Mouse (Mus musculus) midbrain, embryonic 15.5 days (tissue): ENCODE measurements around the gene Tshz3. TPM values are rescaled to one million over a fixed set of nuclear protein-coding genes. Genes with fewer than 3 reads are reported as not detected.
A peak's percentile ranks its signal among the peaks of the same experiment; 100 is the strongest.

ENCODE experiments used
- ATAC-seq: fragments of 200-750 bp; cut with Nextera tagmentation; replicated peaks from 2 replicates; pipeline ENCODE4 v1.8.0; 2017; ENCODE audit warnings: moderate TSS enrichment
- H3K27ac ChIP-seq: fragments of 300-500 bp; sonication (generic); 2 replicates; pipeline ENCODE4 v1.5.1; 2015; ENCODE audit warnings: mild to moderate bottlenecking, inconsistent platforms
- H3K27me3 ChIP-seq: fragments of 300-500 bp; sonication (generic); replicated peaks from 2 replicates; pipeline ENCODE4 v1.6.1; 2015; ENCODE audit warnings: inconsistent platforms
- H3K36me3 ChIP-seq: fragments of 300-500 bp; sonication (generic); replicated peaks from 2 replicates; pipeline ENCODE4 v1.6.1; 2015; ENCODE audit warnings: inconsistent platforms
- H3K4me1 ChIP-seq: fragments of 300-500 bp; sonication (generic); 2 replicates; pipeline ENCODE4 v1.6.1; 2015; ENCODE audit warnings: inconsistent platforms
- H3K4me2 ChIP-seq: fragments of 300-500 bp; sonication (generic); 2 replicates; pipeline ENCODE4 v1.6.1; 2015; ENCODE audit warnings: inconsistent platforms, mild to moderate bottlenecking, moderate library complexity
- H3K4me3 ChIP-seq: fragments of 300-500 bp; sonication (generic); 2 replicates; pipeline ENCODE4 v1.5.1; 2015; ENCODE audit warnings: mild to moderate bottlenecking, inconsistent platforms
- H3K9ac ChIP-seq: fragments of 300-500 bp; sonication (generic); 2 replicates; pipeline ENCODE4 v1.6.1; 2015; ENCODE audit warnings: mild to moderate bottlenecking, inconsistent platforms
- H3K9me3 ChIP-seq: fragments of 300-500 bp; sonication (generic); 2 replicates; pipeline ENCODE4 v1.6.1; 2016; ENCODE audit warnings: inconsistent platforms
- WGBS: fragments of 180-500 bp; shearing (Covaris S2); methylation state at CpG from one replicate; pipeline ENCODE4 v1.1.7; 2015; ENCODE audit warnings: mixed read lengths; 5-methylcytosine and 5-hydroxymethylcytosine counted together
- polyA plus RNA-seq: library from polyadenylated mRNA; unstranded; fragments of >200 nt; fragmentation: Nextera tagmentation; extraction: Ambion mirVana; gene quantifications from 2 replicates; pipeline ENCODE4 v1.2.1, GENCODE M21; 2015

The Tshz3 gene
- 9.8 and 11.1 TPM in 2 replicates for polyA plus RNA-seq

- WGBS = 2% methylated on average over 65 of the region's 88 CpGs
- H3K36me3 ChIP-seq = no peaks in the 10 kb centered on the region
Measured at GRCm38 (mm10) chr7:36697856-36698588, at the start of gene Tshz3. Tshz3 (plus strand) TSS chr7:36698118.

DNA sequence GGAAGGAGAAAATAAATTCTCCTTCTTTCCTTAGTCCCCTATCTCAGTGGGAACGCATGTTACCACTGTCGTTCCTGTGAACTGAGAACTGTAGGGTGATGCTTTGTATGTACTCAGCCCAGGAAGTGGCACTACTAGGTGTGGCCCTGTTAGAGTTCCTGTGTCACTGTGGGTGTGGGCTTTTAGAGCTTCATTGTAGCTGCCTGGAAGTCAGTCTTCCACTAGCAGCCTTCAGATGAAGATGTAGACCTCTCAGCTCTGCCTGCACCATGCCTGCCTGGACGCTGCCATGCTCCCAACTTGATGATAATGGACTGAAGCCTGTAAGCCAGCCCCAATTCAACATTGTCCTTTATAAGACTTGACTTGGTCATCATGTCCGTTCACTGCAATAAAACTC is 42.0 kb upstream of the Tshz3 start:
- 94% methylated on average over 4 of the region's 4 CpGs for WGBS
- Histone ChIP-seq H3K27me3 (no peaks in the 10 kb centered on the region), H3K4me2 (no peak overlapping the region), H3K27ac (no peak overlapping the region), H3K4me1 (no peaks in the 10 kb centered on the region), H3K9me3 (no peaks in the 10 kb centered on the region), H3K4me3 (no peak overlapping the region), H3K9ac (no peak overlapping the region), H3K36me3 (no peaks in the 10 kb centered on the region)
- no peak for ATAC-seq

More at GRCm38 (mm10) chr7:36697856-36698588, at the start of gene Tshz3:
- no peaks in the 10 kb centered on the region for H3K9me3 ChIP-seq
- peaks cover 30% of the 10 kb centered on the region for H3K4me1 ChIP-seq
- H3K9ac ChIP-seq = peak within 1 kb of the TSS; percentile 78
- H3K27ac ChIP-seq = peak within 1 kb of the TSS; percentile 86
- H3K4me3 ChIP-seq = peak within 1 kb of the TSS; percentile 92
- H3K4me2 ChIP-seq = peak within 1 kb of the TSS; percentile 99
- peak; percentile 71 for ATAC-seq
- peaks cover 30% of the 10 kb centered on the region for H3K27me3 ChIP-seq

DNA sequence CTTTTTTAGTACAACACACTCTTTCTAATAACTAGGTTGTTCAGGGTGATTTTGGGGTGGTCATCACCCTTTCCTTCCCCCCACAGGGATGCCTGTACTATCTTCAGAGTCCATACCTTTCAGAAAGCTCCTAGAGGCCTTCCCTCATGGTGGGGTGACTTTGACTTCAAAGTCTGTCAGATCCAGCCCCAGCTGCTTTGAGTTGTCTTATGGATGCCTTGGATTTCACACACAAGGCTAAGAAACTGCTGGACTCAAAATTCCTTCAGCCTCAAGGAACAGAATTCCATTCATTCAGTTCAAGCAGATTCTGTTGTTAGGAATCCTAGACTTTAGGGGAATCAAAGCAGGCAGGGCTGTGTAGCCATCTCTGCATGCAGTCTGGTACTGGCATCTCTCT is 41.5 kb upstream of the Tshz3 start:
- no peaks in the 10 kb centered on the region for H3K27me3 ChIP-seq
- no peak overlapping the region for H3K4me2 ChIP-seq
- H3K9ac ChIP-seq = no peak overlapping the region
- no peak for ATAC-seq
- no peaks in the 10 kb centered on the region for H3K4me1 ChIP-seq
- no peaks in the 10 kb centered on the region for H3K9me3 ChIP-seq
- no peaks in the 10 kb centered on the region for H3K36me3 ChIP-seq
- H3K4me3 ChIP-seq = no peak overlapping the region
- no peak overlapping the region for H3K27ac ChIP-seq

DNA sequence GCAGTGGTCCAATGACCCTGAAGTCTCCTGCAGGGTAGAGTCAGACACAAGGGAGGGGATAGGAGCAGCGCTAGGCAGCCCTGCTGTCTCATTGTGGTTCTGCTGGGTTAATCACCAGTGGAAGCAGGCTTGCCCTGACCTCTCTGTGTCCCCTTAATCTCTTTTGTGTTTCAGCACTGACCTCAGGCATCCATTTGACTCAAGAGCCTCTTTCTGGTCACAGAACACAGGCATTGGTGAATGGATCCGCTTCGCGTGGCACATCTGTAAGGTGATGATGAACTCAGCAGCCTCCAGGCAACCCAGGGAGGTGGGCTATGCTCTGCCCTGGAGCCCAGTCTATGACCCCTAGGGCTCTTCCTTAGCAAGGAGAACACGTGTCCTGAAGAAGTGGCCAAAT is 39.6 kb upstream of the Tshz3 start:
- no peaks in the 10 kb centered on the region for H3K36me3 ChIP-seq
- no peak overlapping the region for H3K9ac ChIP-seq
- no peaks in the 10 kb centered on the region for H3K4me1 ChIP-seq
- H3K9me3 ChIP-seq = no peaks in the 10 kb centered on the region
- no peak overlapping the region for H3K4me2 ChIP-seq
- WGBS = 17% methylated on average over 5 of the region's 5 CpGs
- H3K27ac ChIP-seq = no peak overlapping the region
- ATAC-seq = no peak
- no peak overlapping the region for H3K4me3 ChIP-seq
- no peaks in the 10 kb centered on the region for H3K27me3 ChIP-seq

DNA sequence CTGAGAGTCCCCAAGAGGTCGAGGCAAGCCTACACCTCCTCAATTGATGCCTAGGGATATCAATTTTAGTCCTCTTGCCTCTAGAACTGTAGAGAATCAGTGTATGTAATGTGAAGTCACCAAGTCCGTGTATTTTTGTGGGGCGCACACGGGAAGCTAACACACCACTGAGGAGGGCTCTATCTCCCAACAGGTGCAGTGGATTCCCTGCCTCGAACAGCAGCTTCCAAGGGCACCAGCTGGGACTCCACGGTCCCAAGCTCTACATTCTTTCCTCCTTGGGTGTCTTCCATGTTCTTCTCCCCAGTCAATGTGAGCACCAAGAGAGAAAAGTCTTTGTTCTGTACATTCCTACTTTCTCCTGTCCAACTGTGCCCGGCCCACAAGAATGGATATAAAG is 38.7 kb upstream of the Tshz3 start:
- WGBS = 83% methylated on average over 7 of the region's 7 CpGs
- Histone ChIP-seq H3K9me3 (no peaks in the 10 kb centered on the region), H3K9ac (no peak overlapping the region), H3K27me3 (no peaks in the 10 kb centered on the region), H3K27ac (no peak overlapping the region), H3K4me2 (no peak overlapping the region), H3K4me3 (no peak overlapping the region), H3K4me1 (no peaks in the 10 kb centered on the region), H3K36me3 (no peaks in the 10 kb centered on the region)
- no peak for ATAC-seq

DNA sequence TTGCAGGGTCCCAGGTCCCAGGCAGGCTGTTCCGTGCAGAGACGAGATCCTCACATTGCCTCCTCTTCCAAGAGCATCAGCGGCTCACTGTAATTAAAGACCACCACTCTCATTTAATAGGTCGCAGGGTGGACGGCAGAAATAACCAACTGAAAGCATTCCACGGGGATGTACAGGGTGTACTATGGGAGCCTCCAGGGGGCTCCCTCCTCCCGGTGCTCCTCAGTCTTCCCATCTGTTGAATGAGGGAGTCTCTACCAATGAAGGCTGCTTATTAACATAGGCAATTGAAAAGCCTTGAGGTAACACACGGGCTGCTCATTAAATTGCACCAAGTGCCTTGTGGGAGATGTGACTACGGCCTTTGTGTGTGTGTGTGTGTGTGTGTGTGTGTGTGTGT is 37.3 kb upstream of the Tshz3 start:
- no peak overlapping the region for H3K4me2 ChIP-seq
- no peaks in the 10 kb centered on the region for H3K4me1 ChIP-seq
- no peaks in the 10 kb centered on the region for H3K27me3 ChIP-seq
- ATAC-seq = no peak
- no peaks in the 10 kb centered on the region for H3K9me3 ChIP-seq
- 76% methylated on average over 9 of the region's 9 CpGs for WGBS
- no peak overlapping the region for H3K9ac ChIP-seq
- no peak overlapping the region for H3K27ac ChIP-seq
- no peaks in the 10 kb centered on the region for H3K36me3 ChIP-seq
- H3K4me3 ChIP-seq = no peak overlapping the region

GRCm38 (mm10) chr7:36663431-36663830 is 34.5 kb upstream of the Tshz3 start:
- Histone ChIP-seq H3K4me2 (no peak overlapping the region), H3K27me3 (no peaks in the 10 kb centered on the region), H3K27ac (no peak overlapping the region), H3K9ac (no peak overlapping the region), H3K9me3 (no peaks in the 10 kb centered on the region), H3K4me3 (no peak overlapping the region), H3K36me3 (no peaks in the 10 kb centered on the region), H3K4me1 (no peaks in the 10 kb centered on the region)
- no peak for ATAC-seq
- WGBS = 88% methylated on average over 7 of the region's 7 CpGs

DNA sequence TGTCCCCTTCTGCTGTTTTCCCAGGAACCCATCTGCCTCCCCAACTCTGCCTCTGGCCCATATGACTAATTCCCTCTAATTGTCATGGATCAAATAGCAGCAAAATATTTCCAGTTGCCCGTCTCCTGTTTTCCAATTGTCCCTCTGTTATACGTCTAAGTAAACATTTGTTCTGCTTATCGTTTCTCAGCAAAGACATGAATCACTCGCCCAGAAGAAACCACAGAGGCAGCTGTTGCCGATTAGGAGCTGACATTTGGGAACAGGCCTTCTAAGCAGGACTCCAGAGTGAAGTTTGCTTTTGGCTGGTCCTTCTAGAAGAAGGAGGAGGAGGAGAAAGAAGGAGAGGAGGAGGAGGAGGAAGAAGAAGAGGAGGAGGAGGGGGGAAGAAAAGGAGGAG is 30.2 kb upstream of the Tshz3 start:
- Histone ChIP-seq H3K4me3 (no peak overlapping the region), H3K27ac (no peak overlapping the region), H3K27me3 (no peaks in the 10 kb centered on the region), H3K4me2 (no peak overlapping the region), H3K4me1 (no peaks in the 10 kb centered on the region), H3K9ac (no peak overlapping the region), H3K36me3 (no peaks in the 10 kb centered on the region), H3K9me3 (no peaks in the 10 kb centered on the region)
- no peak for ATAC-seq
- 75% methylated on average over 5 of the region's 5 CpGs for WGBS

- Histone ChIP-seq H3K4me2 (no peak overlapping the region), H3K4me3 (no peak overlapping the region), H3K9ac (no peak overlapping the region), H3K36me3 (no peaks in the 10 kb centered on the region), H3K27me3 (peaks cover 23% of the 10 kb centered on the region), H3K27ac (no peak overlapping the region), H3K4me1 (peaks cover 19% of the 10 kb centered on the region), H3K9me3 (no peaks in the 10 kb centered on the region)
- ATAC-seq = no peak
- 12% methylated on average over 8 of the region's 8 CpGs for WGBS
Measured at GRCm38 (mm10) chr7:36678031-36678430, 19.9 kb upstream of the Tshz3 start.

- peaks cover 19% of the 10 kb centered on the region for H3K4me1 ChIP-seq
- H3K36me3 ChIP-seq = no peaks in the 10 kb centered on the region
- no peak overlapping the region for H3K27ac ChIP-seq
- H3K4me2 ChIP-seq = peak overlapping the region; percentile 53
- WGBS = 2% methylated on average over 10 of the region's 10 CpGs
- H3K27me3 ChIP-seq = peaks cover 23% of the 10 kb centered on the region
- ATAC-seq = no peak
- H3K4me3 ChIP-seq = no peak overlapping the region
- H3K9ac ChIP-seq = no peak overlapping the region
- no peaks in the 10 kb centered on the region for H3K9me3 ChIP-seq
Measured at GRCm38 (mm10) chr7:36678510-36678909, 19.4 kb upstream of the Tshz3 start.

GRCm38 (mm10) chr7:36679031-36679618 is 18.8 kb upstream of the Tshz3 start:
- Histone ChIP-seq H3K36me3 (no peaks in the 10 kb centered on the region), H3K27ac (no peak overlapping the region), H3K4me2 (peak overlapping the region; percentile 53), H3K4me3 (no peak overlapping the region), H3K4me1 (peaks cover 19% of the 10 kb centered on the region), H3K9ac (no peak overlapping the region), H3K9me3 (no peaks in the 10 kb centered on the region), H3K27me3 (peaks cover 23% of the 10 kb centered on the region)
- 3% methylated on average over 9 of the region's 9 CpGs for WGBS
- no peak for ATAC-seq

- Histone ChIP-seq H3K9me3 (no peaks in the 10 kb centered on the region), H3K4me2 (peak overlapping the region; percentile 53), H3K4me3 (peak overlapping the region; percentile 29), H3K4me1 (peaks cover 19% of the 10 kb centered on the region), H3K27ac (no peak overlapping the region), H3K36me3 (no peaks in the 10 kb centered on the region), H3K9ac (peak overlapping the region; percentile 20; the same call in 1 of the 2 replicates), H3K27me3 (peaks cover 23% of the 10 kb centered on the region)
- WGBS = 1% methylated on average over 18 of the region's 18 CpGs
- ATAC-seq = 0 out of 2 replicates have a peak, but pooled peaks have one; percentile 14
Measured at GRCm38 (mm10) chr7:36679866-36680458, 18.0 kb upstream of the Tshz3 start.
